Mouse (Mus musculus) ovary, postnatal 14 days (tissue): Measurements from ENCODE around the gene Slc25a54.

Experiments used
- DNase-seq: peaks from one replicate; pipeline ENCODE4 v3.0.0; 2022; ENCODE audit warnings: low spot score

The Slc25a54 gene

DNA sequence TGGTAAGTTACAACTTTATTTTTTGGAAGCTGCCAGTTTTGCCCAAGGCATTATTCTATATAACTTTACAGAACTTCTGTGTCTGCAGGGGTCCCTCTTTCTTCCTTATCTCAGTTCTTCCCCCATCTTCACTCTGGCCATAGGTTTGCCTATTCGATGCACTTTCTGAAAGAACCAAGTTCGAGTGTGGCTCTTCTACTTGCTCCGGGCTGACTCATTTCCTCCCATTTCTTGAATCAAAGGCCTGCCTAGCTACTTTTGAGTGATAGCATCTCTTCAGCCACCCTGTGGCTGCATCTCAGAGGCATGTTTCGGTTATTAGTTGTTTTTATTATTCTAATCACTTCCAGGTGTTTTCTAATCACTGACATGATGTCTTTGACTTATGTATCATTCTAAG lies 43.8 kb downstream of the Slc25a54 start:
- no peak for DNase-seq

- DNase-seq: no peak
Observed at GRCm38 (mm10) chr3:109125531-109125930, 45.3 kb downstream of the Slc25a54 start.

DNA sequence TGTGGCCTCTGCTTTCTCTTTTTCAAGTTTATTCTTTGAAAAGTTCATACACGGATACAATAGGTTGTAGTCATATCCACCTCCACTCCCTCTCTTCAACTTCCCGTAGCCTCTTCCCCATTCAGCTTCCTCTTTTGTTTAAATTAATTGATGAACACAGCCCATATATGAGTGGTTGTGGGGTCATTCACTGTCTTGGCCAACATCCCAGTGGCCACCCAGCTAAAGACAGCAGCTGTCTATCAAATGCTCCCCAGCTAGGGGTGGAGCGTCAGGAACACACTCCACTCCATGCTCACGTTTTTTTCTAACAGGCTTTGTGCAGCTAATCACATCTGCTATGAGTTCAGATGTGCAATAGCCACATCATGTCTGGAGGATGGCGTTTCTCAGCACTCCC lies 49.5 kb downstream of the Slc25a54 start:
- no peak for DNase-seq

- DNase-seq: no peak
Observed at GRCm38 (mm10) chr3:109132966-109133365, 52.7 kb downstream of the Slc25a54 start.

DNA sequence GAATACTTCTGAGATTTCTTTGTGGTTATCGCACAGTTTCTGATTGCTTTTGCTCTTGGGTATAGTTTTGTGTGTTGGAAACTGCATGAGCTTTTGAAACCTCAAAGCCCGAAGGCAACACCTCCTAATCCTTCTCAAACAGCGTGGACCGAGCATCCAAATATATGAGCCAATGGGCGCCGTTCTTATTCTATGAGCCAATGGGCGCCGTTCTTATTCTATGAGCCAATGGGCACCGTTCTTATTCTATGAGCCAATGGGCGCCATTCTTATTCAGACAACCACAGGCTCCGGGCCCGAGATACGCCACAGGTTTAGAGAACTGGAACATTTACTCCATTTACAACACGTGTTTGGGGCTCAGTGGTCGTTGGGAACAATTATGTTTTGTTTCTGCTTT lies 53.8 kb downstream of the Slc25a54 start:
- no peak for DNase-seq

DNA sequence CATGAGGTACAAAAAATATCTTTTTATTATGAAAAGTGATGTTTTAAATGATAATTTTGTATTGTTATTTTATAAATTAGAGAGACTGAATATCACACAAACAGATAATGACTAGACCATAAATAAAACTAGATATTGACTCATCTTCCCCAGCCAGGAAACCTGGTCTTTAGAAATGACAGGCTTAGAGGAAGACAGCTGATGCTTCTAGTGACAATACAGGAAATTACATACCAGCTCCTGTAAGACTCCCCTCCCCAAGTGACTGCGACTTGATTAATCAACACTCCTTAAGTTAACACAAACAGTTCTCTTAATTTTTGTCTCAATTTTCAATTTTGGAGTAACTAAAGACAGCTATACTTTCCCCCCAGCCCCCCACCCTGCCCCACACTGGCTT lies 55.1 kb downstream of the Slc25a54 start:
- DNase-seq: no peak

- no peak for DNase-seq
Observed at GRCm38 (mm10) chr3:109152561-109152960, 72.3 kb downstream of the Slc25a54 start.

DNA sequence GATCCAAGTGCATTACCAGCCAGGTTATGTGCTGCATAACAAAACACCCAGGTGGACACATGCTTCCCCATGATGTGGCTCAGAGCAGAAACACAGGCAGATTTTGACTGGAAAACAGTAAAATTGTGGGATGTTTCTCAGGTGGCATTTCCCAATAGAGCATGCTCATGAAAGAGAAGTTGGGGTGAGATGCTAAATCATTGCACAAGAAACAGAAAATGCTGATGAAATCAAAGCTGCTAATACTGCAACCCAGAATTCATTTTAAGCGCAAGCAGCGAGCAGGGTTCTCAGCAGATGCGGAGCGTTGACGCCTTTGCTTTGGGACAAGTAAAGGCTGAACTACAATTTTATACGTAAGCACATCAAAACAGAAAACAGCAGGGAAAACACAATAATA lies 73.1 kb downstream of the Slc25a54 start:
- DNase-seq: no peak

- no peak for DNase-seq
Observed at GRCm38 (mm10) chr3:109155926-109156669, 75.8 kb downstream of the Slc25a54 start.

GRCm38 (mm10) chr3:109157481-109157880 lies 77.2 kb downstream of the Slc25a54 start:
- DNase-seq: no peak

DNA sequence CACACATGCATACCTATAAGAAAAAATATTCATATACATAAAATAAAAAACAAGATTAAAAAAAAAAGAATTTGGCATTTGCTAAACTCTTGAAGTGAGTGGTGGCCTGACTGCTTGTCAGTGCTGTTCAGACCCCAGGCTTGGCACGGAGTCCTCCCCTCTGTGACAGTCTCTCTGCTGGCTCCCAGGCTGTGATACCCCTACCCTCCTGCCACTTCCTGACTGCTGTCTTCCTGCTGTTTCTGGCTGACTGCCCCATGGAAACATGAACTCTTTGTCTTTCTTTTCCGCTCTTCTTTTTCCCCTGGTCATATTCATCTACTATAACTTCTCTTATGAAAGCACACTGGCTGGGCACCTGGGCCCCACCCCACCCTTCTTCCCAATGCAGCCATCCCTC lies 83.8 kb downstream of the Slc25a54 start:
- DNase-seq: no peak

GRCm38 (mm10) chr3:109164644-109165043 lies 84.4 kb downstream of the Slc25a54 start:
- DNase-seq: no peak

DNA sequence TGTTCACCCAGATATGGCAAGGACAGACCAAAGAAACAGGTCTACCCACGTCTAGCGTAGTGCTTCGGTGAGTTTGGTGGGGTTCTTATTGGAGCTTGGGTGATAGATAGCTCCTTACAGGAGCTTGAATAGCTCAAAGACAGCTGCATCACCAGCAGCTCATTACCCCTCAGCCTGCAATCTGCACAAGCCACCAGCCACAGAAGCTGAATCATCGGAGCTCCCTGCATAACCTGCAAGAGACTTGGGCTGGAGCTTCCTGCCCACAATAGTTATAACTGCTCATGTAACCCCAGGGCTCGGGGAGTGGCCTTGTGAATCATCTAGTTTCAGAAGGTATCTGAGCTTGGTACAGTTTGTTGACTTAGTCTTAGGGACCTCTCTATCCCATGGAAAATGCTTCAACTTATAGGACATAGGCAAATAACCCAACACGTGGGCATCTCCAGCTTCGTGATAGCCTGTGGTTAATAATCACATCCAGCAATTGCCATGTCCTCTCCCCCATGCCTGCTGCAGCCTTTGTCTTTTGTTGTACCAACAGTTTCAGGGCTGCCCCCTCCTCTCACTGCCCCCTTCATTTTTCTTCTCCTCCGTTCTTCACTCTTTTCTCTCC lies 85.1 kb downstream of the Slc25a54 start:
- DNase-seq: no peak
